15 mouse cellular contexts compared by ENCODE assay signal in genomic region chr2:181472256-181472827, GRCm38 (mm10). TPM values are rescaled to one million over a fixed set of nuclear protein-coding genes. Genes with fewer than 3 reads are reported as not detected.
DNase-seq lines count a peak whose midpoint lies in the region; ATAC-seq lines count a peak whose summit lies in the region.
"Had no signal": no experiment of that assay in that cellular context is flagged by ENCODE, and none has a peak within 500 bp of the region (broad histone marks: within the 10 kb centered on the region; RNA-seq: fewer than 3 reads in every experiment).

No protein-coding gene starts in this region.

- no peak overlapping the region for H3K4me3 ChIP-seq in embryonic facial prominence, embryonic 13.5 days
- H3K4me3 ChIP-seq in embryonic facial prominence, embryonic 10.5 days, result no peak overlapping the region
- H3K4me3 ChIP-seq in liver, embryonic 13.5 days (replicated peaks), result no peak overlapping the region
- no peak overlapping the region for H3K4me3 ChIP-seq in liver, embryonic 11.5 days (ENCODE audit: low read depth, low read length)
- no peak overlapping the region for H3K4me3 ChIP-seq in heart, embryonic 15.5 days
- no peak overlapping the region for H3K4me3 ChIP-seq in limb, embryonic 10.5 days

- WGBS in embryonic facial prominence, embryonic 13.5 days, result 17% methylated on average over 1 of the region's 1 CpGs
- 49% methylated on average over 1 of the region's 1 CpGs for WGBS in embryonic facial prominence, embryonic 10.5 days
- WGBS in liver, embryonic 13.5 days (ENCODE audit: insufficient replicate concordance), result 65% methylated on average over 1 of the region's 1 CpGs
- 69% methylated on average over 1 of the region's 1 CpGs for WGBS in liver, embryonic 11.5 days
- 71% methylated on average over 1 of the region's 1 CpGs for WGBS in heart, embryonic 15.5 days
- WGBS in limb, embryonic 10.5 days, result 73% methylated on average over 1 of the region's 1 CpGs

- H3K4me1 ChIP-seq in embryonic facial prominence, embryonic 13.5 days, result no peaks in the 10 kb centered on the region
- H3K4me1 ChIP-seq in embryonic facial prominence, embryonic 10.5 days, result 0 out of 2 replicates have a peak, but pooled peaks cover 4% of the 10 kb centered on the region
- H3K4me1 ChIP-seq in liver, embryonic 13.5 days (replicated peaks), result peaks cover 23% of the 10 kb centered on the region
- peaks cover 13% of the 10 kb centered on the region for H3K4me1 ChIP-seq in liver, embryonic 11.5 days (replicated peaks; ENCODE audit: control insufficient read depth, insufficient read depth, low read length)
- H3K4me1 ChIP-seq in heart, embryonic 15.5 days (replicated peaks), result peaks cover 29% of the 10 kb centered on the region
- peaks cover 3% of the 10 kb centered on the region for H3K4me1 ChIP-seq in limb, embryonic 10.5 days

- no peak for DNase-seq in embryonic facial prominence, embryonic 10.5 days (ENCODE audit: low spot score)
- DNase-seq in liver, embryonic 13.5 days, result no peak
- DNase-seq in liver, embryonic 11.5 days (ENCODE audit: low spot score), result no peak
- DNase-seq in limb, embryonic 10.5 days (ENCODE audit: low spot score), result no peak
- no peak for DNase-seq in gastrocnemius, postnatal 36 days
- DNase-seq in left cerebral cortex, postnatal 4 days, result no peak
- DNase-seq: B cell, adult 2 months; thymus, adult 2 months had no signal

- no peaks in the 10 kb centered on the region for H3K27me3 ChIP-seq in embryonic facial prominence, embryonic 13.5 days
- no peaks in the 10 kb centered on the region for H3K27me3 ChIP-seq in embryonic facial prominence, embryonic 10.5 days (replicated peaks; ENCODE audit: low read depth, poor library complexity, severe bottlenecking)
- H3K27me3 ChIP-seq in liver, embryonic 13.5 days, result no peaks in the 10 kb centered on the region
- H3K27me3 ChIP-seq in liver, embryonic 11.5 days (replicated peaks; ENCODE audit: control insufficient read depth, insufficient read depth, low read length), result no peaks in the 10 kb centered on the region
- H3K27me3 ChIP-seq in heart, embryonic 15.5 days, result no peaks in the 10 kb centered on the region
- H3K27me3 ChIP-seq in limb, embryonic 10.5 days (ENCODE audit: low read depth, poor library complexity, severe bottlenecking), result no peaks in the 10 kb centered on the region

- H3K27ac ChIP-seq in embryonic facial prominence, embryonic 13.5 days, result no peak overlapping the region
- no peak overlapping the region for H3K27ac ChIP-seq in embryonic facial prominence, embryonic 10.5 days (replicated peaks)
- H3K27ac ChIP-seq in liver, embryonic 13.5 days, result 0 out of 2 replicates have a peak overlapping the region, but pooled peaks have one; percentile 23
- no peak overlapping the region for H3K27ac ChIP-seq in liver, embryonic 11.5 days (ENCODE audit: low read depth, low read length)
- H3K27ac ChIP-seq in heart, embryonic 15.5 days, result peak overlapping the region; percentile 72
- H3K27ac ChIP-seq in limb, embryonic 10.5 days, result peak overlapping the region; percentile 26; the same call in 1 of the 2 replicates

- intact Hi-C loops in gastrocnemius, postnatal 36 days (cut with DNase I), result no loop called here
- intact Hi-C loops in left cerebral cortex, postnatal 4 days (cut with DNase I), result no loop called here

- 0 out of 2 replicates have a peak overlapping the region, but pooled peaks have one; percentile 33 for H3K9ac ChIP-seq in embryonic facial prominence, embryonic 13.5 days
- H3K9ac ChIP-seq in liver, embryonic 13.5 days, result no peak overlapping the region
- no peak overlapping the region for H3K9ac ChIP-seq in liver, embryonic 11.5 days (ENCODE audit: low read depth, low read length)
- H3K9ac ChIP-seq in heart, embryonic 15.5 days, result no peak overlapping the region

- H3K9me3 ChIP-seq in embryonic facial prominence, embryonic 13.5 days, result no peaks in the 10 kb centered on the region
- H3K9me3 ChIP-seq in embryonic facial prominence, embryonic 10.5 days, result no peaks in the 10 kb centered on the region
- no peaks in the 10 kb centered on the region for H3K9me3 ChIP-seq in liver, embryonic 13.5 days (replicated peaks)
- H3K9me3 ChIP-seq in liver, embryonic 11.5 days (ENCODE audit: control insufficient read depth, low read length), result no peaks in the 10 kb centered on the region
- no peaks in the 10 kb centered on the region for H3K9me3 ChIP-seq in heart, embryonic 15.5 days (replicated peaks)
- H3K9me3 ChIP-seq in limb, embryonic 10.5 days (replicated peaks), result no peaks in the 10 kb centered on the region

- H3K36me3 ChIP-seq in embryonic facial prominence, embryonic 13.5 days, result no peaks in the 10 kb centered on the region
- no peaks in the 10 kb centered on the region for H3K36me3 ChIP-seq in embryonic facial prominence, embryonic 10.5 days (replicated peaks)
- no peaks in the 10 kb centered on the region for H3K36me3 ChIP-seq in liver, embryonic 13.5 days
- H3K36me3 ChIP-seq in liver, embryonic 11.5 days (ENCODE audit: control insufficient read depth, insufficient read depth, low read length), result no peaks in the 10 kb centered on the region
- H3K36me3 ChIP-seq in heart, embryonic 15.5 days, result no peaks in the 10 kb centered on the region
- no peaks in the 10 kb centered on the region for H3K36me3 ChIP-seq in limb, embryonic 10.5 days

- H3K4me2 ChIP-seq in embryonic facial prominence, embryonic 13.5 days, result no peak overlapping the region
- H3K4me2 ChIP-seq in liver, embryonic 13.5 days, result no peak overlapping the region
- no peak overlapping the region for H3K4me2 ChIP-seq in liver, embryonic 11.5 days
- H3K4me2 ChIP-seq in heart, embryonic 15.5 days, result no peak overlapping the region

- ATAC-seq in embryonic facial prominence, embryonic 13.5 days (ENCODE audit: insufficient number of reproducible peaks, insufficient read depth, low FRiP score, low TSS enrichment, low read depth), result no peak
- ATAC-seq in liver, embryonic 13.5 days (ENCODE audit: low read depth), result no peak
- ATAC-seq in liver, embryonic 11.5 days (replicated peaks; ENCODE audit: low FRiP score), result no peak
- ATAC-seq in heart, embryonic 15.5 days (replicated peaks; ENCODE audit: insufficient number of reproducible peaks, insufficient read depth, low FRiP score, low read depth), result no peak
- ATAC-seq: forebrain, embryonic 14.5 days had no signal

RNA-seq across cellular contexts. Expression of gene Zbtb46, which starts 13.1 kb away (rescaled TPM):
- polyA plus RNA-seq in embryonic facial prominence, embryonic 13.5 days (2015; fragmentation: Nextera tagmentation; extraction: Ambion mirVana), result 3.6 and 3.8 TPM in 2 replicates
- polyA plus RNA-seq in embryonic facial prominence, embryonic 10.5 days (2016; fragmentation: Nextera tagmentation; extraction: Ambion mirVana), result 16.4 and 20.1 TPM in 2 replicates
- polyA plus RNA-seq in liver, embryonic 13.5 days (2015; fragmentation: Nextera tagmentation; extraction: Ambion mirVana), result 10.2 and 10.7 TPM in 2 replicates
- 25.2 and 26.9 TPM in 2 replicates for polyA plus RNA-seq in liver, embryonic 11.5 days (2014; fragmentation: Nextera tagmentation; extraction: Ambion mirVana)
- 8.6 and 10.4 TPM in 2 replicates for polyA plus RNA-seq in heart, embryonic 15.5 days (2015; fragmentation: Nextera tagmentation; extraction: Ambion mirVana)
- polyA plus RNA-seq in limb, embryonic 10.5 days (2016; fragmentation: Nextera tagmentation; extraction: Ambion mirVana), result 17.5 and 17.7 TPM in 2 replicates
- total RNA-seq in gastrocnemius, postnatal 36 days (2021), result 1 to 10 TPM; 3.9 to 4.0 TPM
- total RNA-seq in left cerebral cortex, postnatal 4 days (2021), result 10 to 100 TPM; 16.6 to 16.8 TPM

RNA-seq across cellular contexts. Expression of gene Abhd16b, which starts 20.7 kb away (rescaled TPM):
- 0.11 and 0.14 TPM in 2 replicates for polyA plus RNA-seq in embryonic facial prominence, embryonic 13.5 days (2015; fragmentation: Nextera tagmentation; extraction: Ambion mirVana)
- polyA plus RNA-seq in embryonic facial prominence, embryonic 10.5 days (2016; fragmentation: Nextera tagmentation; extraction: Ambion mirVana), result 0.11 and 0.16 TPM in 2 replicates
- polyA plus RNA-seq in liver, embryonic 13.5 days (2015; fragmentation: Nextera tagmentation; extraction: Ambion mirVana), result 0.06 TPM in 2 replicates
- polyA plus RNA-seq in liver, embryonic 11.5 days (2014; fragmentation: Nextera tagmentation; extraction: Ambion mirVana), result 0.13 TPM in 1 of 2 replicates, not detected in the other
- 0.10 and 0.26 TPM in 2 replicates for polyA plus RNA-seq in heart, embryonic 15.5 days (2015; fragmentation: Nextera tagmentation; extraction: Ambion mirVana)
- 0.08 and 0.21 TPM in 2 replicates for polyA plus RNA-seq in limb, embryonic 10.5 days (2016; fragmentation: Nextera tagmentation; extraction: Ambion mirVana)
- not detected for total RNA-seq in gastrocnemius, postnatal 36 days (2021)
- not detected for total RNA-seq in left cerebral cortex, postnatal 4 days (2021)
- total RNA-seq: granulocyte monocyte progenitor cell, adult 5-6 weeks; left cerebral cortex, postnatal 25 days; megakaryocyte progenitor cell, adult 5-6 weeks; MEL had no signal
- polyA plus RNA-seq: forebrain, embryonic 14.5 days had no signal

RNA-seq across cellular contexts. Expression of gene Tpd52l2, which starts 24.6 kb away (rescaled TPM):
- polyA plus RNA-seq in embryonic facial prominence, embryonic 13.5 days (2015; fragmentation: Nextera tagmentation; extraction: Ambion mirVana), result 156 and 168 TPM in 2 replicates
- 173 and 174 TPM in 2 replicates for polyA plus RNA-seq in embryonic facial prominence, embryonic 10.5 days (2016; fragmentation: Nextera tagmentation; extraction: Ambion mirVana)
- 83.0 and 87.8 TPM in 2 replicates for polyA plus RNA-seq in liver, embryonic 13.5 days (2015; fragmentation: Nextera tagmentation; extraction: Ambion mirVana)
- polyA plus RNA-seq in liver, embryonic 11.5 days (2014; fragmentation: Nextera tagmentation; extraction: Ambion mirVana), result 149 and 156 TPM in 2 replicates
- 105 and 117 TPM in 2 replicates for polyA plus RNA-seq in heart, embryonic 15.5 days (2015; fragmentation: Nextera tagmentation; extraction: Ambion mirVana)
- 176 and 185 TPM in 2 replicates for polyA plus RNA-seq in limb, embryonic 10.5 days (2016; fragmentation: Nextera tagmentation; extraction: Ambion mirVana)
- 10 to 100 TPM; 41.1 to 48.7 TPM for total RNA-seq in gastrocnemius, postnatal 36 days (2021)
- total RNA-seq in left cerebral cortex, postnatal 4 days (2021), result 10 to 100 TPM; 69.7 to 73.5 TPM

RNA-seq across cellular contexts. Expression of gene Dnajc5, which starts 47.9 kb away (rescaled TPM):
- polyA plus RNA-seq in embryonic facial prominence, embryonic 13.5 days (2015; fragmentation: Nextera tagmentation; extraction: Ambion mirVana), result 97.2 and 101 TPM in 2 replicates
- polyA plus RNA-seq in embryonic facial prominence, embryonic 10.5 days (2016; fragmentation: Nextera tagmentation; extraction: Ambion mirVana), result 93.3 and 93.4 TPM in 2 replicates
- 29.6 and 35.7 TPM in 2 replicates for polyA plus RNA-seq in liver, embryonic 13.5 days (2015; fragmentation: Nextera tagmentation; extraction: Ambion mirVana)
- 61.1 and 65.6 TPM in 2 replicates for polyA plus RNA-seq in liver, embryonic 11.5 days (2014; fragmentation: Nextera tagmentation; extraction: Ambion mirVana)
- 70.3 and 83.3 TPM in 2 replicates for polyA plus RNA-seq in heart, embryonic 15.5 days (2015; fragmentation: Nextera tagmentation; extraction: Ambion mirVana)
- 86.6 and 97.6 TPM in 2 replicates for polyA plus RNA-seq in limb, embryonic 10.5 days (2016; fragmentation: Nextera tagmentation; extraction: Ambion mirVana)
- 10 to 100 TPM; 43.3 to 43.9 TPM for total RNA-seq in gastrocnemius, postnatal 36 days (2021)
- 100 to 1,000 TPM; 288 to 305 TPM for total RNA-seq in left cerebral cortex, postnatal 4 days (2021)

Comparison
In these comparisons a context has a peak if more than half of its experiments do, and no peak if none do; other contexts are left out.
1. H3K27ac ChIP-seq: peak in liver, embryonic 13.5 days (single experiment), heart, embryonic 15.5 days (single experiment) and limb, embryonic 10.5 days (single experiment); none in embryonic facial prominence, embryonic 13.5 days (single experiment), embryonic facial prominence, embryonic 10.5 days (single experiment) and liver, embryonic 11.5 days (single experiment).